Mouse (Mus musculus): ENCODE measurements at regions not wholly inside any gene's neighbourhood (a gene's known extent, or its start where the extent isn't known, plus 50 kb on each side); places are given as distances from the start of the nearest gene placed in this dataset.

- TF ChIP-seq CTCF (IDR thresholded peaks at IDR 0.05; ENCODE audit: extremely low read depth, insufficient read depth, low read length) (no peak), POLR2A (IDR thresholded peaks at IDR 0.05; ENCODE audit: extremely low read depth, insufficient read depth, low read length) (no peak)
Measured at GRCm38 (mm10) chr1:166883215-166883614, 118.0 kb upstream of the Fam78b start.

Measured in cortical plate, adult 2 months (tissue).